Mouse (Mus musculus): Measurements from ENCODE around the gene Ankrd26.

The Ankrd26 gene

DNA sequence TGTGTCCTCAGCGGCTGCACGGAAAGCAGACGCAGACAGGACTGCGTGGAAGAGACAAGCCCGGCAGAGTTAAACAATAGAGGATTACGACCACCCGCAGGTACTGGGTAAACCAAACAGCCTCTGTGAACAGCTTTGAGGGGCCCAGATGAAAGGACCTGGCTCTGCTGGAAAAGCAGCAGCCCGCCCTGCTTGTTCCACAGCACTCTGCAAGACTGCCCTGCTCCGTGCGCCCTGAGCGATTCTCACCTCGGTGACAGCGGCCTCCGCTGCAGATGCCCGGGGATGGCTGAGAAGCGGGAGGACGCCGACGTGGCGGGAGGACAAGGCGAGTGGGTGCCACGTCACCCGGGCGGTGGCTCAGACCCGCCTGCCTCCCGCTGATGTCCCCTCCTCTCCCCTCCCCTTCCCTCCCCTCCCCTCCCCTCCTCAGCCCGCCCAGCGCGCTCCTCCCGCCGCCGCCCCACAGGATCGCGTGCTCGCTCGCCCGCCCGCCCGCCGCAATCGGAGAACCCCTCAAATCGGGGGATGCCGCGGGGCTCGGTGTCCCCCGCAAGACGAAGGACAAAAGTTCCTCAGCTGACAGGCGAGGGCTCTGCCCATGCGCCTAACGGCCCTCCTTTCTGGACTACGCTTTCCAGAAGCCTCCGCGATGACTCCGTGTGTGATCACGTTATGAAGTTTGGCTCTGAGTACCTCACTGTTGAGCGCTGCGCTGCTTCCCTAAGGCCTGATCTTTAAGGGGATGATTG lies 82.9 kb downstream of the Ankrd26 start, which contains the start of gene Zfp9:
TSS of gene Zfp9 (minus strand) at position 364 of the 752 bp plus-strand sequence.
- peak; percentile 87 for DNase-seq

- no peak for DNase-seq
These were observed 83.9 kb downstream of the Ankrd26 start for GRCm38 (mm10) chr6:118477875-118478785.

DNA sequence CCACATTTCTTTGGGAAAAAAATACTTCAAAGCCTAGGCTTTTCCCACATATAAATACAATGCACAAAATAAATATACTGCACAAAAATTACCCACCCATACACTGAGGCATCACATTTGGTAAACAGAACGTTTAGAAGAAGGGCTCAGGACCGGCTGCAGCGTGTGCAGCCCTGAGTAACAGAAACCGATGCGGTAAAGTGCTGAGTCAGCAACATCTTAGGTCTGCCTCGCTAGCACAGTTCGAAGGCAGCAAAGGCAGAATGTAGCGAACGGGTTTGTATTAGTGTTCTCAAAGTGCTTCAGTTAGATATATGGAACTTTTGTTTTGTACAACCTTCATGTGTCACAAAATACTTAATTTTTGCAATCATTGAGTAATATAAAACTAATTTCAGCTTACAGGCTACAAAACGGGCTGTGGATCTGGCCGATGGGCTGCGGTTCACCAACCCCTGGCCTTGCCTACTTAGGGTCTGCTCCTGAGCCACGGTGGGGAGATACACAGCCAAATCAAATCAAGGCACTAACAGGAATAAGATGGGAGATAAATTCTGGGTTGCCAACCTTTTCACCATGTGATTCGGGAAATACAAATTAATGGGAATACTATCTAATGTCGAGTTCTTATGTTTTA lies 99.8 kb downstream of the Ankrd26 start:
- no peak for DNase-seq

DNA sequence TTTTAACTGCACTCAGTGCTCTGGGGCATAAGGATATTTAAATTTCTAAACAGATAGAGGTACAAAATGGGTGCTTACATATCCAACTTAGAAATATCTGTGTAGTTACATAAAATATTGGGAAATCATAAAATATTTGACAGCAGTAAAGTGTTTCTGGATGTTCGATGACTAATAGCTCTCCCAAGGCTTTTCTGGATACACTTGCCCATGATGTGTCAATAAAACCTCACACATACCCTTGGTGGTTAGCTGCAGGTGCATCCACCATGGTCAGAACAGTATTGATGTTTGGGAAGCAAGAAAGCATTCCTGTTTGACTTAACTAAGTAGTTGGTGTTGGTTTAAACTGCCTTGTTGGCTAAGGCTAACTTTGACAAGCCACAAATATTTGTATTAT lies 104.3 kb downstream of the Ankrd26 start:
- DNase-seq, result no peak

GRCm38 (mm10) chr6:118455042-118455631 lies 106.9 kb downstream of the Ankrd26 start, which contains the start of gene Zfp248:
Zfp248 (minus strand) TSS chr6:118455528.
- DNase-seq, result peak; percentile 95

- no peak for DNase-seq
These were observed 107.6 kb downstream of the Ankrd26 start for GRCm38 (mm10) chr6:118454452-118454851.
